Mouse (Mus musculus): Measurements from ENCODE around the gene Rps6kl1. TPM values are rescaled to one million over a fixed set of nuclear protein-coding genes. Genes with fewer than 3 reads are reported as not detected.
A peak's percentile ranks its signal among the peaks of the same experiment; 100 is the strongest.

Gene Rps6kl1
- total and polyA plus RNA-seq, 2 experiments, result 0.28 to 0.48 TPM

DNA sequence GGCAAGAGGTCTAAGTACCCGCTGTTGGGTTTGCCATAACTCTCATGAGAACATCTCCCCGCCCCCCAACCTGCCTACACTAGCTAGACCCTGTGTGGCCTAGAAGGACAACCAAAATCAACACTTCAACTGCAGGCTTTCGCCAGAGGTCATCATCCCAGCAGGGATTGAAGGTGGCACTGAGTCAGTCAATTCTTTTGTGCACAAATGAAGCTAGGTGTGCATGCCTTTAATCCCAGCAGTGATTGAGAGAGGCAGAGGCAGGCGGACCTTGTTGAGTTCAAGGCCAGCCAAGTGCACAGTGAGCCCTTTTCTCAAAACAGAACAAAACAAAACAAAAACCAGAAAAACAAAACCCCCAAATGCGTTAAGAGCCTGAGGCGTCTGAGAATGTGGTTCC is 10.0 kb downstream of the Rps6kl1 start:
- 85% methylated on average over 6 of the region's 6 CpGs for WGBS
- no peak overlapping the region for H3K4me3 ChIP-seq (ENCODE audit: insufficient read depth, low read depth, low read length)
- TF ChIP-seq CTCF (IDR thresholded peaks at IDR 0.05; ENCODE audit: low read depth, low read length), result no peak
- TF ChIP-seq POLR2A (IDR thresholded peaks at IDR 0.05; ENCODE audit: extremely low read depth, insufficient read depth, low read length), result no peak
- no peaks in the 10 kb centered on the region for H3K36me3 ChIP-seq (ENCODE audit: control insufficient read depth, insufficient read depth, low read length)
- no peaks in the 10 kb centered on the region for H3K27me3 ChIP-seq (ENCODE audit: control insufficient read depth, insufficient read depth, low read length)
- H3K9ac ChIP-seq (ENCODE audit: low read depth, low read length), result no peak overlapping the region
- no peak for DNase-seq (ENCODE audit: extremely low read depth, low read depth, low spot score)
- H3K27ac ChIP-seq (replicated peaks; ENCODE audit: insufficient read depth, low read depth, low read length), result no peak overlapping the region
- H3K4me1 ChIP-seq (ENCODE audit: control insufficient read depth, insufficient read depth, low read length), result 0 out of 2 replicates have a peak, but pooled peaks cover 1% of the 10 kb centered on the region
- no peaks in the 10 kb centered on the region for H3K79me2 ChIP-seq (ENCODE audit: control insufficient read depth, insufficient read depth, low read length)

- H3K4me3 ChIP-seq (ENCODE audit: insufficient read depth, low read depth, low read length), result no peak overlapping the region
- WGBS, result 58% methylated on average over 18 of the region's 18 CpGs
- no peak for TF ChIP-seq POLR2A (IDR thresholded peaks at IDR 0.05; ENCODE audit: extremely low read depth, insufficient read depth, low read length)
- TF ChIP-seq CTCF (IDR thresholded peaks at IDR 0.05; ENCODE audit: low read depth, low read length), result no peak
- no peaks in the 10 kb centered on the region for H3K36me3 ChIP-seq (ENCODE audit: control insufficient read depth, insufficient read depth, low read length)
- H3K4me1 ChIP-seq (ENCODE audit: control insufficient read depth, insufficient read depth, low read length), result 0 out of 2 replicates have a peak, but pooled peaks cover 1% of the 10 kb centered on the region
- no peak overlapping the region for H3K27ac ChIP-seq (replicated peaks; ENCODE audit: insufficient read depth, low read depth, low read length)
- no peaks in the 10 kb centered on the region for H3K79me2 ChIP-seq (ENCODE audit: control insufficient read depth, insufficient read depth, low read length)
- H3K27me3 ChIP-seq (ENCODE audit: control insufficient read depth, insufficient read depth, low read length), result no peaks in the 10 kb centered on the region
- no peak overlapping the region for H3K9ac ChIP-seq (ENCODE audit: low read depth, low read length)
- DNase-seq (ENCODE audit: extremely low read depth, low read depth, low spot score), result no peak
These were observed 10.9 kb downstream of the Rps6kl1 start for GRCm38 (mm10) chr12:85140036-85140701.

- H3K27ac ChIP-seq (replicated peaks; ENCODE audit: insufficient read depth, low read depth, low read length), result no peak overlapping the region
- H3K27me3 ChIP-seq (ENCODE audit: control insufficient read depth, insufficient read depth, low read length), result no peaks in the 10 kb centered on the region
- no peaks in the 10 kb centered on the region for H3K4me1 ChIP-seq (ENCODE audit: control insufficient read depth, insufficient read depth, low read length)
- no peaks in the 10 kb centered on the region for H3K79me2 ChIP-seq (ENCODE audit: control insufficient read depth, insufficient read depth, low read length)
- no peak overlapping the region for H3K9ac ChIP-seq (ENCODE audit: low read depth, low read length)
- TF ChIP-seq POLR2A (IDR thresholded peaks at IDR 0.05; ENCODE audit: extremely low read depth, insufficient read depth, low read length), result no peak
- H3K4me3 ChIP-seq (ENCODE audit: insufficient read depth, low read depth, low read length), result no peak overlapping the region
- DNase-seq (ENCODE audit: extremely low read depth, low read depth, low spot score), result no peak
- 89% methylated on average over 4 of the region's 4 CpGs for WGBS
- H3K36me3 ChIP-seq (ENCODE audit: control insufficient read depth, insufficient read depth, low read length), result peaks cover 13% of the 10 kb centered on the region; the same call in 1 of the 2 replicates
These were observed 14.4 kb downstream of the Rps6kl1 start for GRCm38 (mm10) chr12:85136627-85137026.

- H3K79me2 ChIP-seq (ENCODE audit: control insufficient read depth, insufficient read depth, low read length), result no peaks in the 10 kb centered on the region
- WGBS, result 77% methylated on average over 19 of the region's 19 CpGs
- peak; percentile 38 for DNase-seq (ENCODE audit: extremely low read depth, low read depth, low spot score)
- H3K9ac ChIP-seq (ENCODE audit: low read depth, low read length), result no peak overlapping the region
- no peak overlapping the region for H3K27ac ChIP-seq (replicated peaks; ENCODE audit: insufficient read depth, low read depth, low read length)
- TF ChIP-seq POLR2A (IDR thresholded peaks at IDR 0.05; ENCODE audit: extremely low read depth, insufficient read depth, low read length), result no peak
- TF ChIP-seq CTCF (IDR thresholded peaks at IDR 0.05; ENCODE audit: low read depth, low read length), result no peak
- peaks cover 20% of the 10 kb centered on the region for H3K36me3 ChIP-seq (ENCODE audit: control insufficient read depth, insufficient read depth, low read length)
- no peaks in the 10 kb centered on the region for H3K4me1 ChIP-seq (ENCODE audit: control insufficient read depth, insufficient read depth, low read length)
- H3K4me3 ChIP-seq (ENCODE audit: insufficient read depth, low read depth, low read length), result no peak overlapping the region
- no peaks in the 10 kb centered on the region for H3K27me3 ChIP-seq (ENCODE audit: control insufficient read depth, insufficient read depth, low read length)
These were observed 15.3 kb downstream of the Rps6kl1 start for GRCm38 (mm10) chr12:85135513-85136470.

GRCm38 (mm10) chr12:85134043-85134794 is 16.8 kb downstream of the Rps6kl1 start:
- Histone ChIP-seq H3K4me1 (ENCODE audit: control insufficient read depth, insufficient read depth, low read length) (no peaks in the 10 kb centered on the region), H3K36me3 (ENCODE audit: control insufficient read depth, insufficient read depth, low read length) (peaks cover 34% of the 10 kb centered on the region), H3K27ac (replicated peaks; ENCODE audit: insufficient read depth, low read depth, low read length) (no peak overlapping the region), H3K79me2 (ENCODE audit: control insufficient read depth, insufficient read depth, low read length) (no peaks in the 10 kb centered on the region), H3K4me3 (ENCODE audit: insufficient read depth, low read depth, low read length) (no peak overlapping the region), H3K27me3 (ENCODE audit: control insufficient read depth, insufficient read depth, low read length) (no peaks in the 10 kb centered on the region), H3K9ac (ENCODE audit: low read depth, low read length) (no peak overlapping the region)
- WGBS, result 81% methylated on average over 8 of the region's 8 CpGs
- TF ChIP-seq POLR2A (IDR thresholded peaks at IDR 0.05; ENCODE audit: extremely low read depth, insufficient read depth, low read length) (no peak), CTCF (IDR thresholded peaks at IDR 0.05; ENCODE audit: low read depth, low read length) (no peak)
- no peak for DNase-seq (ENCODE audit: extremely low read depth, low read depth, low spot score)

Data from liver, adult 2 months (tissue).